Mouse (Mus musculus) olfactory bulb, adult 2 months (tissue): Measurements from ENCODE around the gene Lcn9.

ENCODE experiments used
- CTCF ChIP-seq: fragments of 200-500 bp; IDR thresholded peaks from 2 replicates; pipeline ENCODE4 v1.5.1; 2012; ENCODE audit warnings: low read depth, mild to moderate bottlenecking, low read length, moderate library complexity; ENCODE audit not compliant: insufficient read depth
- POLR2A ChIP-seq: fragments of 200-500 bp; IDR thresholded peaks from 2 replicates; pipeline ENCODE4 v1.6.1; 2012; ENCODE audit warnings: mild to moderate bottlenecking, low read depth, low read length, moderate library complexity; ENCODE audit not compliant: insufficient read depth

DNA sequence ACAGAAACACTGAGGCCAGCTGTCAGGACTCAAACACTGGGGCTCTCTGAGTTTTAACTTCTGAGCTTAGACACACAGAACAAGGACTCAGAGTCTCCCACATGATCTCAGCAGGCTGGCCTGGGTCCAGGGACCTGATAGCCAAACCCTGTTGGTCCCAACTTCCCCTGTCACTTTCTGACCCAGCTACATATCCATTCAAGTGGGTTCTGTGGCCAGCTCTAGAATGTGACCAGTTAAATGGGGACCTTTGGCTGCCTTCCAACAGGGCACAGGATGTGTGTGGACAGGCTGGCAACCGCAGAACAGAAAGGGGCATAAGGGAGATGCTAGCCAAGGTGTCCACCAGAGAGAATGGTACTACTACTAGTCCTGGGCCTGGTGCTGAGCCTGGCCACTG, at the start of gene Lcn9:
- TF ChIP-seq CTCF: no peak
- TF ChIP-seq POLR2A: no peak
